Mouse (Mus musculus): ENCODE measurements around the gene Fcmr.

Fcmr gene

GRCm38 (mm10) chr1:130865541-130866221 lies at the start of gene Fcmr:
TSS of gene Fcmr (plus strand) at chr1:130865669.
- DNase-seq (ENCODE audit: low spot score), result no peak

- no peak for DNase-seq (ENCODE audit: low spot score)
Measured at GRCm38 (mm10) chr1:130819737-130820136, 45.7 kb upstream of the Fcmr start.

GRCm38 (mm10) chr1:130820316-130821148 lies 44.9 kb upstream of the Fcmr start:
- DNase-seq (ENCODE audit: low spot score), result no peak

- no peak for DNase-seq (ENCODE audit: low spot score)
Measured at GRCm38 (mm10) chr1:130821149-130821471, 44.4 kb upstream of the Fcmr start.

- DNase-seq (ENCODE audit: low spot score), result no peak
Measured at GRCm38 (mm10) chr1:130821911-130822625, 43.4 kb upstream of the Fcmr start.

- no peak for DNase-seq (ENCODE audit: low spot score)
Measured at GRCm38 (mm10) chr1:130826448-130826847, 39.0 kb upstream of the Fcmr start, which contains the start of gene Pigr. TSS of gene Pigr (plus strand) at chr1:130826684.

- no peak for DNase-seq (ENCODE audit: low spot score)
Measured at GRCm38 (mm10) chr1:130828656-130829055, 36.8 kb upstream of the Fcmr start.

GRCm38 (mm10) chr1:130829906-130830830 lies 35.3 kb upstream of the Fcmr start:
- DNase-seq (ENCODE audit: low spot score), result no peak

- DNase-seq (ENCODE audit: low spot score), result no peak
Measured at GRCm38 (mm10) chr1:130832230-130833149, 33.0 kb upstream of the Fcmr start.

GRCm38 (mm10) chr1:130835161-130835936 lies 30.1 kb upstream of the Fcmr start:
- DNase-seq (ENCODE audit: low spot score), result no peak

GRCm38 (mm10) chr1:130838288-130838687 lies 27.2 kb upstream of the Fcmr start:
- no peak for DNase-seq (ENCODE audit: low spot score)

- DNase-seq (ENCODE audit: low spot score), result no peak
Measured at GRCm38 (mm10) chr1:130840599-130841379, 24.7 kb upstream of the Fcmr start.

- DNase-seq (ENCODE audit: low spot score), result no peak
Measured at GRCm38 (mm10) chr1:130841621-130842020, 23.8 kb upstream of the Fcmr start.

GRCm38 (mm10) chr1:130844516-130844915 lies 21.0 kb upstream of the Fcmr start:
- DNase-seq (ENCODE audit: low spot score), result no peak

GRCm38 (mm10) chr1:130849530-130850214 lies 15.8 kb upstream of the Fcmr start:
- no peak for DNase-seq (ENCODE audit: low spot score)

- DNase-seq (ENCODE audit: low spot score), result no peak
Measured at GRCm38 (mm10) chr1:130850405-130850804, 15.1 kb upstream of the Fcmr start.

GRCm38 (mm10) chr1:130854819-130855218 lies 10.7 kb upstream of the Fcmr start:
- no peak for DNase-seq (ENCODE audit: low spot score)

GRCm38 (mm10) chr1:130855723-130856122 lies 9.7 kb upstream of the Fcmr start:
- no peak for DNase-seq (ENCODE audit: low spot score)

Data from testis, postnatal 14 days (tissue).